Mouse (Mus musculus) thymus, adult 2 months (tissue): ENCODE data around the gene Fbxl14. TPM values are rescaled to one million over a fixed set of nuclear protein-coding genes. Genes with fewer than 3 reads are reported as not detected.
A peak's percentile ranks its signal among the peaks of the same experiment; 100 is the strongest.

Source experiments
- DNase-seq: peaks from one replicate; pipeline ENCODE4 v3.0.0; 2021
- H3K27ac ChIP-seq: fragments of 200-500 bp; 2 replicates; pipeline ENCODE4 v1.5.1; 2012; ENCODE audit warnings: low read length, control low read depth; ENCODE audit not compliant: control insufficient read depth, insufficient read depth
- H3K27me3 ChIP-seq: fragments of 200-500 bp; 2 replicates; pipeline ENCODE4 v1.6.1; 2012; ENCODE audit warnings: mild to moderate bottlenecking, low read length, moderate library complexity, mixed read lengths; ENCODE audit not compliant: control insufficient read depth, insufficient read depth
- H3K36me3 ChIP-seq: fragments of 200-500 bp; 2 replicates; pipeline ENCODE4 v1.6.1; 2012; ENCODE audit warnings: mild to moderate bottlenecking, low read length, moderate library complexity; ENCODE audit not compliant: control insufficient read depth, insufficient read depth
- H3K4me1 ChIP-seq: fragments of 200-500 bp; replicated peaks from 2 replicates; pipeline ENCODE4 v1.6.1; 2012; ENCODE audit warnings: low read length; ENCODE audit not compliant: control insufficient read depth, insufficient read depth
- H3K4me3 ChIP-seq: fragments of 200-500 bp; 2 replicates; pipeline ENCODE4 v1.5.1; 2012; ENCODE audit warnings: mild to moderate bottlenecking, low read length, control low read depth, moderate library complexity; ENCODE audit not compliant: control insufficient read depth, insufficient read depth
- CTCF ChIP-seq: fragments of 200-500 bp; IDR thresholded peaks from 2 replicates; pipeline ENCODE4 v1.5.1; 2012; ENCODE audit warnings: mild to moderate bottlenecking, control low read depth, low read length, moderate library complexity, borderline replicate concordance; ENCODE audit not compliant: control insufficient read depth, poor library complexity, insufficient read depth; ENCODE audit errors: extremely low read depth
- POLR2A ChIP-seq: fragments of 200-500 bp; IDR thresholded peaks from 2 replicates; pipeline ENCODE4 v1.6.1; 2012; ENCODE audit warnings: mild to moderate bottlenecking, low read length, control low read depth, moderate library complexity; ENCODE audit not compliant: control insufficient read depth, poor library complexity, insufficient read depth; ENCODE audit errors: extremely low read depth
- WGBS: fragments of 180-500 bp; shearing (Covaris S2); methylation state at CpG from one replicate; pipeline ENCODE4 v1.1.7; 2018; 5-methylcytosine and 5-hydroxymethylcytosine counted together
- polyA plus RNA-seq: library from polyadenylated mRNA; depleted of rRNA; stranded (reverse); fragments of >200 nt; gene quantifications from 2 replicates; pipeline ENCODE4 v1.2.3, GENCODE M21; 2012; rRNA removed

Fbxl14 gene
- polyA plus RNA-seq, 1 experiment: 355 TPM

GRCm38 (mm10) chr6:119521482-119521900, 42.0 kb downstream of the Fbxl14 start:
- 9% methylated on average over 3 of the region's 3 CpGs for WGBS
- Histone ChIP-seq H3K4me1 (peaks cover 29% of the 10 kb centered on the region), H3K27me3 (no peaks in the 10 kb centered on the region), H3K36me3 (no peaks in the 10 kb centered on the region), H3K4me3 (no peak overlapping the region), H3K27ac (no peak overlapping the region)
- peak; percentile 39 for DNase-seq
- TF ChIP-seq CTCF (no peak), POLR2A (no peak)

- TF ChIP-seq POLR2A (no peak), CTCF (no peak)
- DNase-seq: peak; percentile 57
- Histone ChIP-seq H3K36me3 (no peaks in the 10 kb centered on the region), H3K27ac (no peak overlapping the region), H3K4me3 (no peak overlapping the region), H3K27me3 (no peaks in the 10 kb centered on the region), H3K4me1 (peaks cover 30% of the 10 kb centered on the region)
- 0% methylated on average over 3 of the region's 3 CpGs for WGBS
Observed at GRCm38 (mm10) chr6:119521931-119522391, 42.5 kb downstream of the Fbxl14 start.

- Histone ChIP-seq H3K36me3 (no peaks in the 10 kb centered on the region), H3K27me3 (no peaks in the 10 kb centered on the region), H3K27ac (no peak overlapping the region), H3K4me3 (no peak overlapping the region), H3K4me1 (peaks cover 26% of the 10 kb centered on the region)
- DNase-seq: no peak
- 83% methylated on average over 5 of the region's 5 CpGs for WGBS
- TF ChIP-seq CTCF: no peak
- no peak for TF ChIP-seq POLR2A
Observed at GRCm38 (mm10) chr6:119526498-119526897, 47.0 kb downstream of the Fbxl14 start.

- 65% methylated on average over 3 of the region's 3 CpGs for WGBS
- no peak for TF ChIP-seq POLR2A
- no peak for TF ChIP-seq CTCF
- peaks cover 6% of the 10 kb centered on the region for H3K4me1 ChIP-seq
- no peaks in the 10 kb centered on the region for H3K27me3 ChIP-seq
- H3K27ac ChIP-seq: no peak overlapping the region
- DNase-seq: no peak
- no peaks in the 10 kb centered on the region for H3K36me3 ChIP-seq
- no peak overlapping the region for H3K4me3 ChIP-seq
Observed at GRCm38 (mm10) chr6:119529659-119530058, 50.2 kb downstream of the Fbxl14 start.

Other genes starting within 250 kb of the Fbxl14 start
- 32.8 and 34.8 TPM in 2 replicates for gene Cacna2d4, start 243.1 kb upstream of the Fbxl14 start, polyA plus RNA-seq
- gene Lrtm2, start 148.9 kb upstream of the Fbxl14 start, polyA plus RNA-seq: 1.4 and 2.1 TPM in 2 replicates
- 63.8 and 70.7 TPM in 2 replicates for gene Adipor2, start 62.0 kb upstream of the Fbxl14 start, polyA plus RNA-seq
- 6.5 and 8.1 TPM in 2 replicates for gene Wnt5b, start 64.7 kb downstream of the Fbxl14 start, polyA plus RNA-seq